Mouse (Mus musculus) MEL (cell line): ENCODE measurements around the gene Chst13.

Source experiments
- CTCF ChIP-seq, 3 experiments: IDR thresholded peaks in 2 of 3; conservative IDR thresholded peaks in 1 of 3; 2 replicates each; pipeline ENCODE4 v1.5.1; 2011 to 2012; ENCODE audit warnings: low read length in 3 of 3, low read depth in 2 of 3, mild to moderate bottlenecking in 2 of 3, improper control_type of control experiment in 1 of 3, inconsistent platforms in 1 of 3, mixed read lengths in 1 of 3, moderate library complexity in 1 of 3; ENCODE audit not compliant: control insufficient read depth in 1 of 3, insufficient read depth in 1 of 3, poor library complexity in 1 of 3, severe bottlenecking in 1 of 3
- EP300 ChIP-seq, 2 experiments: IDR thresholded peaks; 2 replicates each; pipeline ENCODE4 v1.6.1; 2011; ENCODE audit warnings: improper control_type of control experiment in 2 of 2, low read length in 2 of 2, low read depth in 1 of 2, mild to moderate bottlenecking in 1 of 2
- ETS1 ChIP-seq: IDR thresholded peaks from 2 replicates; pipeline ENCODE4 v1.6.1; 2012; ENCODE audit warnings: low read depth, mild to moderate bottlenecking, inconsistent platforms, low read length, improper control_type of control experiment, moderate library complexity
- JUND ChIP-seq: IDR thresholded peaks from 2 replicates; pipeline ENCODE4 v1.6.1; 2011; ENCODE audit warnings: low read depth, mild to moderate bottlenecking, improper control_type of control experiment, low read length
- MAFK ChIP-seq: IDR thresholded peaks from 2 replicates; pipeline ENCODE4 v1.6.1; 2011; ENCODE audit warnings: low read depth, mild to moderate bottlenecking, low read length, improper control_type of control experiment, borderline replicate concordance
- MEF2A ChIP-seq: IDR thresholded peaks from 2 replicates; pipeline ENCODE4 v1.6.1; 2014; ENCODE audit warnings: low read depth, mild to moderate bottlenecking, inconsistent platforms, low read length, improper control_type of control experiment; ENCODE audit not compliant: poor library complexity, insufficient replicate concordance, severe bottlenecking; ENCODE audit errors: extremely low read depth
- POLR2A ChIP-seq, 2 experiments: IDR thresholded peaks; 2 replicates each; pipeline ENCODE4 v1.6.1; 2011 to 2012; ENCODE audit warnings: low read length in 2 of 2, mild to moderate bottlenecking in 2 of 2, control low read depth in 1 of 2, improper control_type of control experiment in 1 of 2, low read depth in 1 of 2, moderate library complexity in 1 of 2; ENCODE audit not compliant: control insufficient read depth in 1 of 2, insufficient read depth in 1 of 2, poor library complexity in 1 of 2
- POLR2AphosphoS5 ChIP-seq: IDR thresholded peaks from 2 replicates; pipeline ENCODE4 v1.6.1; 2012; ENCODE audit warnings: low read depth, borderline replicate concordance, mild to moderate bottlenecking, inconsistent platforms, low read length, moderate library complexity, mixed read lengths
- RAD21 ChIP-seq: IDR thresholded peaks from 2 replicates; pipeline ENCODE4 v1.6.1; 2011; ENCODE audit warnings: mild to moderate bottlenecking, low read depth, low read length, improper control_type of control experiment
- SIN3A ChIP-seq: IDR thresholded peaks from 2 replicates; pipeline ENCODE4 v1.6.1; 2012; ENCODE audit warnings: low read length, improper control_type of control experiment, inconsistent platforms
- TBP ChIP-seq: IDR thresholded peaks from 2 replicates; pipeline ENCODE4 v1.8.0; 2011; ENCODE audit warnings: low read depth, low read length, improper control_type of control experiment
- ZC3H11A ChIP-seq: IDR thresholded peaks from 2 replicates; pipeline ENCODE4 v1.6.1; 2012; ENCODE audit warnings: low read depth, mild to moderate bottlenecking, inconsistent platforms, low read length, improper control_type of control experiment

GRCm38 (mm10) chr6:90347183-90347582 lies 22.2 kb upstream of the Chst13 start:
- TF ChIP-seq MEF2A (no peak), ZC3H11A (no peak), CTCF (IDR thresholded peaks at IDR 0.05 in 2 of 3, conservative IDR thresholded peaks at IDR 0.05 in 1 of 3; ENCODE audit: control insufficient read depth in 1 of 3, insufficient read depth in 1 of 3, low read depth in 2 of 3, low read length in 3 of 3, poor library complexity in 1 of 3, severe bottlenecking in 1 of 3) (no peak), EP300 (IDR thresholded peaks at IDR 0.05; ENCODE audit: low read depth in 1 of 2, low read length in 2 of 2) (no peak), ETS1 (no peak), POLR2A (IDR thresholded peaks at IDR 0.05; ENCODE audit: control insufficient read depth in 1 of 2, insufficient read depth in 1 of 2, low read depth in 1 of 2, low read length in 2 of 2, poor library complexity in 1 of 2) (no peak), JUND (no peak), MAFK (no peak), TBP (no peak), RAD21 (no peak), POLR2AphosphoS5 (no peak), SIN3A (no peak)
